Mouse (Mus musculus) urinary bladder, adult 18-20 months (tissue): ENCODE data around the gene Hint3.
"Not testable (repeated sequence)": the region's sequence is repeated elsewhere in the genome, so short reads cannot be mapped to it uniquely, and the experiment has no call there.

Experiments used
- DNase-seq, 2 experiments: peaks; one replicate each; pipeline ENCODE4 v3.0.0; 2022; ENCODE audit warnings: low spot score in 2 of 2, mixed read lengths in 2 of 2

Hint3 gene

GRCm38 (mm10) chr10:30629513-30629912 lies at the start of gene Hint3:
Gene Hint3 (minus strand): TSS chr10:30629632.
- DNase-seq, result no peak

- no peak for DNase-seq
Observed at GRCm38 (mm10) chr10:30678051-30678450, 48.6 kb upstream of the Hint3 start.

GRCm38 (mm10) chr10:30674825-30675224 lies 45.4 kb upstream of the Hint3 start:
- no peak for DNase-seq

GRCm38 (mm10) chr10:30666580-30666979 lies 37.1 kb upstream of the Hint3 start:
- no peak for DNase-seq

GRCm38 (mm10) chr10:30660564-30661328 lies 31.3 kb upstream of the Hint3 start:
- DNase-seq, result no peak

- DNase-seq, result no peak
Observed at GRCm38 (mm10) chr10:30655655-30656054, 26.2 kb upstream of the Hint3 start.

GRCm38 (mm10) chr10:30647681-30648080 lies 18.2 kb upstream of the Hint3 start:
- DNase-seq, result no peak

- DNase-seq, result no peak
Observed at GRCm38 (mm10) chr10:30638216-30638615, 8.8 kb upstream of the Hint3 start.

- DNase-seq, result not testable (repeated sequence)
Observed at GRCm38 (mm10) chr10:30636474-30637154, 7.2 kb upstream of the Hint3 start.

GRCm38 (mm10) chr10:30632718-30633117 lies 3.3 kb upstream of the Hint3 start:
- DNase-seq, result no peak

GRCm38 (mm10) chr10:30629977-30630376 lies 545 bp upstream of the Hint3 start:
- DNase-seq, result no peak

- DNase-seq, result not testable (repeated sequence)
Observed at GRCm38 (mm10) chr10:30628444-30628843, 988 bp downstream of the Hint3 start.

GRCm38 (mm10) chr10:30627548-30627947 lies 1.9 kb downstream of the Hint3 start:
- no peak for DNase-seq

GRCm38 (mm10) chr10:30624161-30625019 lies 5.0 kb downstream of the Hint3 start:
- no peak for DNase-seq

- DNase-seq, result no peak
Observed at GRCm38 (mm10) chr10:30622928-30623327, 6.5 kb downstream of the Hint3 start.

GRCm38 (mm10) chr10:30618918-30619210 lies 10.6 kb downstream of the Hint3 start:
- DNase-seq, result no peak

GRCm38 (mm10) chr10:30618091-30618917 lies 11.1 kb downstream of the Hint3 start:
- DNase-seq, result peak; percentile 95 to 97

GRCm38 (mm10) chr10:30613039-30613438 lies 16.4 kb downstream of the Hint3 start:
- DNase-seq, result no peak

- no peak for DNase-seq
Observed at GRCm38 (mm10) chr10:30609614-30610013, 19.8 kb downstream of the Hint3 start.

GRCm38 (mm10) chr10:30608109-30608508 lies 21.3 kb downstream of the Hint3 start:
- DNase-seq, result no peak

- DNase-seq, result peak; percentile 87 to 88
Observed at GRCm38 (mm10) chr10:30600542-30600966, 28.9 kb downstream of the Hint3 start, which contains the start of gene Trmt11. Gene Trmt11 (minus strand): TSS chr10:30600749.
